Mouse (Mus musculus) R1 (cell line): ENCODE data around the gene Invs.
A peak's percentile ranks its signal among the peaks of the same experiment; 100 is the strongest.
"Not testable (repeated sequence)": the region's sequence is repeated elsewhere in the genome, so short reads cannot be mapped to it uniquely, and the experiment has no call there.

ENCODE experiments used
- DNase-seq: peaks from one replicate; pipeline ENCODE4 v3.0.0-alpha.2; 2018; ENCODE audit warnings: low read depth, low spot score

The Invs gene

GRCm38 (mm10) chr4:48327192-48327591, 47.6 kb downstream of the Invs start:
- DNase-seq, result no peak

- DNase-seq, result no peak
Observed at GRCm38 (mm10) chr4:48328042-48328441, 48.5 kb downstream of the Invs start.

- no peak for DNase-seq
Observed at GRCm38 (mm10) chr4:48332453-48333051, 53.0 kb downstream of the Invs start.

- no peak for DNase-seq
Observed at GRCm38 (mm10) chr4:48334927-48335763, 55.6 kb downstream of the Invs start.

GRCm38 (mm10) chr4:48342705-48343104, 63.1 kb downstream of the Invs start:
- no peak for DNase-seq

- DNase-seq, result no peak
Observed at GRCm38 (mm10) chr4:48362367-48362766, 82.8 kb downstream of the Invs start.

- no peak for DNase-seq
Observed at GRCm38 (mm10) chr4:48371037-48371436, 91.5 kb downstream of the Invs start.

- no peak for DNase-seq
Observed at GRCm38 (mm10) chr4:48380940-48381339, 101.4 kb downstream of the Invs start.

GRCm38 (mm10) chr4:48382506-48382905, 102.9 kb downstream of the Invs start:
- DNase-seq, result no peak

GRCm38 (mm10) chr4:48396949-48397348, 117.4 kb downstream of the Invs start:
- DNase-seq, result no peak

- DNase-seq, result no peak
Observed at GRCm38 (mm10) chr4:48403066-48403640, 123.6 kb downstream of the Invs start.

- not testable (repeated sequence) for DNase-seq
Observed at GRCm38 (mm10) chr4:48405724-48406491, 126.3 kb downstream of the Invs start.

- peak; percentile 85 for DNase-seq
Observed at GRCm38 (mm10) chr4:48407350-48408039, 127.9 kb downstream of the Invs start.

GRCm38 (mm10) chr4:48413473-48413872, 133.9 kb downstream of the Invs start:
- DNase-seq, result no peak

GRCm38 (mm10) chr4:48415838-48416335, 136.3 kb downstream of the Invs start:
- no peak for DNase-seq

- no peak for DNase-seq
Observed at GRCm38 (mm10) chr4:48418831-48419468, 139.4 kb downstream of the Invs start.

- no peak for DNase-seq
Observed at GRCm38 (mm10) chr4:48422633-48423032, 143.1 kb downstream of the Invs start.

GRCm38 (mm10) chr4:48423738-48424137, 144.2 kb downstream of the Invs start:
- DNase-seq, result no peak

- DNase-seq, result no peak
Observed at GRCm38 (mm10) chr4:48427413-48427812, 147.9 kb downstream of the Invs start.

- no peak for DNase-seq
Observed at GRCm38 (mm10) chr4:48428054-48428453, 148.5 kb downstream of the Invs start.
